Mouse (Mus musculus): Measurements from ENCODE around the gene Pard6a.

Gene Pard6a

DNA sequence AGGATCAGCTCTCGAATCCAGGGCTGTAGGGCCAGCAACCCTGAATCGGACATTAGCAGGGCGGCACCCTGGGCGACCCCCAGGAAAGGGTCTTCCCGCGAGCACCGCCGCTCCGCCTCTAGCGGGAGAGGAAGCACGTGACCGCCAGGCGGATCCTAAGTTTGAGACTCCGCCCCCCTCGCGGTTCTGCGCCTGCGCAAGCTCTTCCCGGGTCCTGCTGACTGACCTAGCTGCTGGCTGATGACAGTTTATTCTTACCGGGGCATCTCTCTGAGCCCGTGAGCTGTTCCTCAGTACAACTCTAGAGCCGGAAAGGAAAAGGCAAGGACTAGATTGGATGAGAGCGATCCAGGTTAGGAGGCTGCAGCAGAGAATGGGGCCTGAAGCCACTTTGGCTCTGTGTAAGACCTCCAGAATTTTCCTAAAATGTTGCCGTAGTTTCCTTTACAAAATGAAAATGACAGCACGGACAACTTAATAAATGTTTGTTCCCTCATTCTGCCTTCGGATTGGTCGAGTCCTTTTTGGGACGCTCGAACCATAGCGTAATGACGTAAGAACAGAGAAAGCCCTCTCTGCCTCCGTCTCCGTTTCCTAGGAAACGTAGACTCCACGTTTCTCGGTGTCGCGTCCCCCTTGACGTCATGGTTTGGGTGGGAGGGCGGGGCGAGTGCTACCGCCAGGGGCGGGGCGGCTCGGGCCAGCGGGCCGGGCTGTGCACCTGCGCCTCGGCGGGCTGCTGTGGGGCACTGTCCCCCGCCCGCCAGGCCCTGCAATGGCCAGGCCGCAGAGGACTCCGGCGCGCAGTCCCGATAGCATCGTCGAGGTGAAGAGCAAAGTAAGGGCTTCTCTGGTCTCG is at the start of gene Pard6a, which contains the start of gene Acd:
Pard6a (plus strand) TSS at position 183 of the 859 bp plus-strand sequence.
Acd (minus strand) TSS at position 137 of the 859 bp plus-strand sequence.
- DNase-seq, result peak; percentile 97

DNA sequence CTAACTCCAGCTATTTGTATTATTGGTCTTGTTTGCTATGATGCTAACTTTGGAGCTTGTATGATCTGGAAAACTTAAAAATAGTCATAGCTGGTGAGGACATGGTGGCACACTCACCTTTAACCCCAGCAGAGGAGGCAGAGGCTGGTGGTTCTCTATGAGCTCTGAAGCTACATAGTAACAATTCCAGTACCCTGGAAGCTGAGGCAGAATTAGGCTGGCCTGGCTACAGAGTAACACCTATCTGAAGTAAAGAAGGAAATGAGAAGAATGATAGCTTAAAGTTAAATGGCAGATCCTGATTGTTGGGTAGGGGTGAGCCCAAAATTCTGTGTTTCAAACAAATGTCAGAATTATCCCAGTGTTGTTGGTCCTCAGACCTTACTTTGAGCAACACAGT is 43.3 kb upstream of the Pard6a start:
- DNase-seq, result no peak

DNA sequence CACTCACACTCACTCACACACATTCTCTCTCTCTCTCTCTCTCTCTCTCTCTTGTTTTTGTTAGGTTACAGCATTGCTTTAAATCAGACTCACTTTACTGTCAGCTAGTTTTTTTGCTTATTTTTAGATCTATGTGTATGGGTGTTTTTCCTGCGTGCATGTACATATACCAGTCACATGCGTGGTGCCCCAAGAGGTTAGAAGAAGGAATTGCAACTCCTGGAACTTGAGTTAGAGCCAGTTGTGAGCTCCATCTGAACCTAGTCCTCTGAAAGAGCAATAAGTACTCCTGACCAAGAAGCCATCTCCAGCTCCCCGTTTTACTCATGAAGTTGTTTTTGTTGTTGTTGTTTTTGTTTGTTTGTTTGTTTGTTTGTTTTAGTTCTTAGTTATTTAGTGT is 39.8 kb upstream of the Pard6a start:
- DNase-seq, result no peak

DNA sequence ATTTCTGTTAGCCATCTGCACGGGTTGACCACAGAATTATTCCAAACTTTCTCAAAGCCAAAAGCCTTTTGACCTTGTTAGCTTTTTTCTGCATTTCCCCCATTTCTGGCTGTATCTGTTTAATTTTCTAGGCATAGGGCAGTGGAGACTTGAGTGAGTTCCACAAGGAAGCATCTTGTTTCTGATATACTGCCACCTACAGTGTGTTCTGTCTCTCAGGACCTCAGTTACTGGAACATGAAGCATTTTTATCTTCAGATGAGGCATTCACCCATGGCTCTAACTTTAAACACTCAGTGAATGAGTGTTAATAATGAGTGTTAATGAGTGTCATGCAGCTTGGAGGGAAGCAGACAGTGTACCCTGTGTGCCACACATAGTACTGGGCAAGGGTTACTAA is 23.1 kb upstream of the Pard6a start:
- no peak for DNase-seq

DNA sequence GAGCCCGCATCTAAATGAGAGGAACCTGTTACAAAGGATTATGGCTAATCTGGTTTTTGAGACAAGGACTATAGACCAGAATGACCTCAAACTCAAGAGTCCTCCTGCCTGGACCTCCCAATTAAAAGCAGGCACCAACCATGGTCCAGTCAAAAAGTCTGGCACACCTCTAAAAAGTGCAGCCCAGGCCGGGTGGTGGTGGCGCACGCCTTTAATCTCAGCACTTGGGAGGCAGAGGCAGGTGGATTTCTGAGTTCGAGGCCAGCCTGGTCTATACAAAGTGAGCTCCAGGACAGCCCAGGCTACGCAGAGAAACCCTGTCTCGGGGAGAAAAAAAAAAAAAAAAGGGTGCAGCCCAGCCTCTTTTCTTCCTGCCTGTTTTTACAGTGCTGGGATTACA is 15.6 kb upstream of the Pard6a start:
- no peak for DNase-seq

DNA sequence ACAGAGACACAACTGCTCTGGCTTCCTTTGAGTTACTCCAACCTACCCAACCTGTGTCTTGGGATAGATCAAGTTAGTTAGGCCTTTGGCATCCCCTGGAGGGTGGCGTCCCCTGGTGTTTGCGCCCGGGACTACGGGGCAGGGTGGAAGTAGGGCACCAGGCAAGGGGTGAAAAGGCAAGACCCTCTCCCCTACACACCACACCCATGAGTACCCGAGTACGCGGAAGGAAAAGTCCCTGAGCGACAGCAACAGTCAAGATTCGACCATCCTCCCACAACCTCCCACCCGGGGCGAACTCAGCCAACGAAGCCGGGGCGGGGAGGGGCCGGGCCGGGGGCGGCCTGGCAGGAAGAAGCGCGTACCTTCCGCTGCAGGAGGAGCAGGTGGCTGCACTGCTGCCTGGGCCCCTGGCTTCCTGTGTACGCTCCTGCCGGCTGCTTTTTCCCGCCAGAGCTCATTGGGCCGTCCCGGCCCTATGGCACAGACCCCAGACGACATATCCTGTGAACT is 15.1 kb upstream of the Pard6a start, which contains the start of gene Carmil2:
Carmil2 (plus strand) TSS at position 479 of the 513 bp plus-strand sequence.
- peak; percentile 52 for DNase-seq

DNA sequence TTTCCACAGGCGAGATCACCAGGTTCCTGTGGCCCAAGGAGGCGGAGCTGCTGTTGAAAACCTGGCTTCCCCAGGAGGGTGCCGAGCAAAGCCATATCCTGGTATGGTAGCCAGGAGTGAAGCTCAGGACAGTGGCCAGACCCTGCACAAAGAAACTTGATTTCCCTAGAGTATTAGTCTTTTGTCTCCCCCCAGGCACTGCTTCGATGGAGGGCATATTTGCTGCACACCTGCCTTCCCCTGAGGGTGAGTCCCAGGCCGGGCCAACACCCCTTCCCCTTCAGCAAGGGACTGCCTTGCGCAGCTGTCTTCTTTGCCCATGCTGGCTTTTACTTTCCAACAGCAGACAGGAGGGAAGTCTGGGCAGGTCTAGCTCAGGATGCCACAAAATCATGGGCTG is 14.4 kb upstream of the Pard6a start:
- DNase-seq, result no peak

DNA sequence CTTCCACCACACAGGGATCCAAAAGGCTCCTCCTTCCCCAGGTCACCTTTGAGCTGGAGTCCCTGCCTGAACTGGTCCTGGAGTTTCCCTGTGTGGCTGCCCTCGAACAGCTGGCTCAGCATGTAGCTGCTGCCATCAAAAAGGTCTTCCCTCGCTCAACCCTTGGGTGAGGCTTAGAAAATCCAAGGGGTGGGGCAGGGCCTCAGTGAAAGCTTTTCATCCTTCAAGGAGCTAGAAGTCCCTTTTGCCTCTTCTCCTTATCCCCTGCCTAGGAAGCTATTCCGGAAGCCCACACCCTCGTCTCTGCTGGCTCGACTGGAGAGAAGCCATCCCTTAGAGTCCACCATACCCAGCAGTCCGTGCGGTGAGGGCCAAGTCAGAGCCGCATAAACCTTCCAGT is 13.4 kb upstream of the Pard6a start:
- no peak for DNase-seq

DNA sequence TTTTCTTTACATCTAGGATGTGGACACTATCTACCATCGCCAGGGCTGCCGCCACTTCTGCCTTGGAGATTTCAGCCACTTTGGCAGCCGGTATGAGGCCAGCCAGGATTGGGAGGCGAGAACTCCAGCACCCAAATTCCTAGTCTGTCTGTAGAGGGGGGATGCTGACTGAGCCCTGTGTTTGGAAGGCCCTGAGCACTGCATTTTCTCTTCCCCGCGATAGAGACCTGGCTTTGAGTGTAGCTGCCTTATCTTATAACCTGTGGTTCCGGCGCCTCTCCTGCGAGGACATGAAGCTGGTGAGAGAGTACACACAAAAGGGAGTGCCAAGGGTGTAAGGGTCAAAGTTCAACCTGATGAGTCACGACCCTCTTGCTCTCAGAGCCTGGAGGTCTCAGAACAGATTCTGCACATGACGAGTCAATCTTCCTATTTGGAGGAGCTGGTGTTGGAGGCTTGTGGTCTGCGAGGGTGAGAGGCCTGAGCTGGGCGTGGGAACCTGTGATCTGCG is 12.7 kb upstream of the Pard6a start:
- DNase-seq, result no peak

DNA sequence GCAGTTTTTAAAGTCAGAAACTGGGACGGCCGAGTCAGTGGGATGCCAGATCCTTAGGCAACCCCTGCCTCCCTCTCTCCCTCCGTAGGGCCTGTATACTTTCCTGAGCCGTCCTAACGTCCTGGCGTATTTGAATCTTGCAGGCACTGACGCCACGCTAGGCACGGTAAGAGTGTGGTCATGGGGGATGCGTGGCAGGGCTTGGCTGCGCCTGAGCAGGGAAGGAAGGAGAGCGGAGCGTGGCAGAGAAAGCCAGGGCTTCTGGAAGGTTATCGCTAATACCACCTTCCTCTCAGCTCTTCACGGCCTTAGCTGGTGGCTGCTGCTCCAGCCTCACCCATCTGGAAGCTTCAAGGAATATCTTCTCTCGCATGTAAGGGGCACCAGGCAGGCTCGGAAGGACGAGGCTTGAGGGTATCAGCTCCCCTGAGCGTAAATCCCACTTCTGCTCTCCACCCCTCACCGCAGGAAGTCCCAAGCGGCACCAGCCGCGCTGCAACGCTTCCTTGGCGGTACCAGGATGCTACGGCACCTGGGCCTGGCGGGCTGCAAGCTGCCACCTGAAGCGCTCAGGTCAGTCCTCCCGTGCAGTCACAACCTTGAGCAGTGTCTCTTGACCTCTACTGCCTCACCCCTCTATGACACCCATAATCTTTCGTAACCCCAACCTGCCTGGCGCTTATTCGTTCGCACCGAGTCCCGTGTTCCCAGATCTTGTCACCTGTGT is 11.5 kb upstream of the Pard6a start:
- DNase-seq, result no peak

DNA sequence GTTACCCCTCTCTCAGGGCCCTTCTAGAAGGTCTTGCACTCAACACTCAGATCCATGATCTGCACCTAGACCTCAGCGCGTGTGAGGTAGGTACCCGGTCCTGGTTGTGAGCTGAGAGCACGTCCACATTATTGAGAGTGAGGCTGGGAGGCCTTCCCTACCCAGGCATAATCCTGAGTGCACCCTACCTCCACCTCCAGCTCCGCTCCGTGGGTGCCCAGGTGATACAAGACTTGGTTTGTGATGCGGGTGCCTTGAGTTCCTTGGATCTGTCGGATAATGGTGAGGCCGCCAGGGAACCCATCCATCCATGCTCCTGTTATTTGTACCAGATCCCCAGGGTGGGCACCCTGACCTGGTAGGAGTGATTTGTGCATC is 11.0 kb upstream of the Pard6a start:
- DNase-seq, result no peak

DNA sequence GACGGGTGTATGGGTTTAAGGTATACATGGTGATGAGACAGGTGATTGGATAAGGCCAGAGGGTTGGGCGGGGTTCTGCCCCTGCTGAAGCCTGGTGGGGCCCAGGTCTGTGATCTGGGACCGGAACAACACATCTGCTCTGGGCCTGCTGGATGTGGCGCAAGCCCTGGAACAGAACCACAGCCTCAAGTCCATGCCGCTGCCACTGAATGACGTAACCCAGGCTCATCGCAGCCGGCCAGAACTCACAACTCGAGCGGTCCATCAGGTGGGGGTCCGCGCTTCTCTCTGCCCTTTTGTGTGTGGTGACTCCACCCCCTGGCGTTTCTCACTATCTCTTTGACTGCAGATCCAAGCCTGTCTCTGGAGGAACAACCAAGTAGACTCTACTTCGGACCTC is 10.0 kb upstream of the Pard6a start:
- no peak for DNase-seq

DNA sequence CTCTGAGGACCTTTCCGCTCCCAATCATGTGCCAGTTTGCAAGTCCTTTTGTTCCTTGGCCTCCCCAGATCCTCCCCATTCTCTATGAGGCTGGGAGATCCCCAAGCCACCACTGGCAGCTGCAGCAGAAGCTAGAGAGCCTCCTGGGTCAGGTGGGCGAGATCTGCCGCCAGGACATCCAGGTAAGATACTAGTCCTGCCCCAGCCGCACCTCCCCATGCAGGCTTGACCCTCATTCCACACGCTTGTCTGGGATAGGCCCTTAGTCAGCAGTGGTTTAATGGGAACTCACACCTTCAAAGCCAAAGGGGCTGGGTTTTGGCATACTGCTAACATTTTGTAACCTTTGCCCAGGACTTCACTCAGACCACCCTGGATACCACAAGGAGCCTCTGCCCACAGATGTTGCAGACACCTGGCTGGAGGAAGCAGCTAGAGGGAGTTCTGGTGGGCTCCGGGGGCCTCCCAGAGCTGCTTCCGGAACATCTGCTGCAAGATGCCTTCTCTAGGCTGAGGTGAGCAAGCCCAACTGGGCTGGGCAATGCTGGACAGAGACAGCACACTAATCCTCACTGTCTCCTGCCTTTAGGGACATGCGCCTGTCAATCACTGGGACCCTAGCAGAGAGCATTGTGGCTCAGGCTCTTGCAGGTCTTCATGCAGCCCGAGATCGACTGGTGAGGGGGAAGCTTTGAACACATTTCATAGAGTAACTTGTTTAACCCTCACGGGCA is 8.3 kb upstream of the Pard6a start:
- no peak for DNase-seq

DNA sequence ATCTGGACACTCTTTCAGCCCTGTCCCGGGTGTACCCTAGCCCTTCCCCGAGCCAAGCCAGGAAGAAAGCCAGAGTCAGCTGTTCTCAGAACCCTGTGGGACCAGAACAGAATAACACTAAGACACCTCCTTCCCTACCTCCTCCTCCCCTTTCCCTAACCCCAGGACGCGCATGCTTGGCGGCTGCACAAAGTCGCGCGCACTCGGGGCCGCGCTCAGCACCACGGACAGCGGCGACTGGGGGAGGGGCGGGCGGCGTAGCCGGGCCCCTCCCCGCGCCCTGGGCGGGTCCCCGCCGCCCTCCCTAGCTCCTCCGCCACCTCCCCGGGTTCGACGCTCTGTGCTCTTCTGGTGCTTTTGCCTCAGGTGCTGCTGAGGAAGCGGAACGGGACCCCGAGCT is 7.3 kb upstream of the Pard6a start:
- DNase-seq, result peak; percentile 73

DNA sequence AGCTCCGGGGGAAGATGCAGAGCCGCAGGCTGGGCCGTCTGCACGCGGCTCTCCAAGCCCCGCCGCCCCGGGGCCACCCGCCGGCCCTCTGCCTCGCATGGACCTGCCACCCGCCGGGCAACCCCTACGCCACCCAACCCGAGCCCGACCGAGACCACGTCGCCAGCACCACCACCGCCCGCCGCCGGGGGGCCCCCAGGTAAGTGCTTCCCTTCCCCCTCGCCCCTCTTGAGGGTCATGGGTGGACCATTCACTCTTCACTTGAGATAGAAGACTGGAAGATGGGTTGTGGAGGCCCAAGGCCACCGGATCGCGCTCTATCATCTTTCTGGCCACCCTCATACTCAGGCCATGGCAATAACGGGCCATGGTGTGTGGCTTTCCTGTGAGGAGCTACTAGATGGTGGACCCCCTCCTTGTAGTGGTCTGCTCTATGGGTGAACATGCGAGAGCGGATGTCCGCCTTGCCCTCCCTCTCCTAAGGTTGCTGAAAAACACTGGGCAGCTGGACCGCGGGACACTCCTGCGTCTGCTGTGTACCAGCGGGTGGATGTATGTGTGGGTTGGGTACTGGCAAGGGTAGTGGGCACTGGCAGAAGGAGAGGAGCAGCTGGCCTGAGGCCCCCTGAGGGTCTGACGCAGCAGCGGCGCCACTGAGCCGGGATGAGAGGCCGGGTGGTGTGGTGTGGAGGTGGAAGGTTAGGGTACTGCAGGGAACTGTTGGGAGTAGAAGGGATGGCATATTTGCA is 6.7 kb upstream of the Pard6a start:
- no peak for DNase-seq

DNA sequence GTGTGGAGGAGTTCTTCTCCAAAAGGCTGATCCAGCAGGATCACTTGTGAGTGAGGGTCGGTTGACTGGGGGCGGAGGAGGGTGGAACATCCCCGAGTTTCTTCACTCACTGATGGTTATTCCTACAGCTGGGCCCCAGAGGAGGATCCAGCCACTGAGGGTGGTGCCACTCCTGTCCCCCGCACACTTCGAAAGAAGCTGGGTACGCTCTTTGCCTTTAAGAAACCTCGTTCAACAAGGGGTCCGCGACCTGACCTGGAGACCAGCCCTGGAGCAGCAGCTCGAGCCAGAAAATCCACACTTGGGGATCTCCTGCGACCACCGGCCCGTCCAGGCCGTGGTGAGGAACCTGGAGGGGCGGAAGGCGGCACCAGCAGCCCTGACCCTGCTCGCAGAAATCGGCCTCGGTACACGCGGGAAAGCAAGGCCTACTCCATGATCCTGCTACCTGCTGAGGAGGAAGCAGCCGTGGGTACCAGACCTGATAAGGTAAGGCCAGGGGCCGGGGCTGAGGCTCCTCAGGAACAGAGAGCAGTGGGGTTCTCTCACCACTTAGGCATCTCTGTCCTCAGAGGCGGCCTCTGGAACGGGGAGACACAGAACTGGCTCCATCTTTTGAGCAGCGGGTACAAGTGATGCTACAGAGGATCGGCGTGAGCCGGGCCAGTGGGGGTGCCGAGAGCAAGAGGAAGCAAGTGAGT is 5.7 kb upstream of the Pard6a start:
- no peak for DNase-seq

DNA sequence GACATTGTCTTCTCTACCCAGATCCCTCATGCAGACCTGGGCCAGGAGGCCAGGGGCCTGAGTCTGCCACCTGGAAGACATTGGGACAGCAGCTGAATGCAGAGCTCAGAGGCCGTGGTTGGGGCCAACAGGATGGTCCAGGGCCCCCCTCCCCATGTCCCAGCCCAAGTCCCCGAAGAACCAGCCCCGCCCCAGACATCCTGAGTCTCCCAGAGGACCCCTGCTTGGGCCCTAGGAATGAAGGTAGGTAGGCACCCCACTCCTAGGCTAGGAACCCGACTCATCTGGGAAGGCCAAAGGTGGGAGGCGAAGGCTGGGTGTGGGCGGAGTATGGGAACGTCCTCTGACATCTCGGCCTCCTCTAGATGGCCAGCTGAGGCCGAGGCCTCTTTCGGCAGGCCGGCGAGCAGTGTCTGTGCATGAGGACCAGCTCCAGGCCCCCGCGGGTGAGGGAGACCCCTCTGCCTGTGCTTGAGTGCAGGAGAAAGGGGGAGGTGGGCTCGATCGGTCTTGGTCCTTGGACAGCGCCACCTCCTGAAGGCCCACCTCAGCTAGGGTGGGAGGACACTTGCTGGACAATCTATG is 3.7 kb upstream of the Pard6a start:
- no peak for DNase-seq

DNA sequence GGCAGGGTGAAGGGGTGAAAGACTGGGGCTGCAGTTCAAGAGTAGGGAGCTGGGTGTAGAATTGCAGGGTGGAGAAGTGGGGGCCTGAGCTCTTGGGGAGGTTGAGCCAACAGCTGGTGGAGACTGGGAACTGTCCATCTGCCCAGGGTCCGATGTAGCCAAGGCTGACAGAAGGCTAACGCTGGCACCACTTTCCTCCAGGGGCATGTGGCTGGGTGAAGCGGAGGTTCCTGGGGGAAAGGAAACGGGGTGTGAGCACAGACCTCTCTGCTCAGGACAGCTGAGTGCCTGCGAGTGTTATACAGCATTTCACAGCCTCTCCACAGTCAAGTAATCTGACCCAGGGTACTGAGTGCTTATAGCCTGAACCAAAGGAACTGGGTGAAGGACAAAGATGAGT is 2.2 kb upstream of the Pard6a start:
- DNase-seq, result no peak

DNA sequence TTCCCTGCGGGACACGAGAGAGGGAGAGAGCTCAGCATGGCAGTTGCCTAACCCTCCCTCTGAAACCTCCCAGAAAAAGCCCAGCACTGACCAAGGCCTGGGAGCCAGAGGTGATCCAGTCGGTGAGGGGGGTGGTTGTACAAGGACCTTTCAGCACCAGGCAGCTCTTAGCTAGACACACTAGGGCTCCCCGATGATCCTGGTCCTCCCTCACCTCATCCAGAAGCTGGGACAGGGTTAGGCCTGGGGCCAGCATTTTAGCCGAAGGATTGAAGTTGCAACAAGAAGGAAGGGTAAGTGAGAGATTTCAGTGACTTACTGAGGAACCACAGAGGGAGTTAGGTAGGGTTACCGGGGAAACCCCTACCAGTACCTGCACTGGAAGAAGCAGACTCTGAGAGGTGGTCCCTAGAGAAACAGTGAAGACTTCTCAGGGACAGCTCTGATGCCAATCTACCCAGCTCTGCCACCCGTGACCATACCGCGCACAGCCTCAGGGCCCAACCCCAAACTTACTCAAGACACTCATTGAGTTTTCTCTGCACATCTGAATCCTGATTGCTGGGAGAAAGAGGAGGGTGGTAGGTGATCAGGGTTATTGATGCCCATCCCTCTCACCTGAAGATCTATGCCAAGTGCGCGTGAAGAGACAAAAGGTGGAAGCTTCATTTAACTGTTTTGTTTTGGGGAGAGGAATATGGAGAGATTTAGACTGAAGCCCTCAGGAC is 1.3 kb upstream of the Pard6a start:
- DNase-seq, result no peak

DNA sequence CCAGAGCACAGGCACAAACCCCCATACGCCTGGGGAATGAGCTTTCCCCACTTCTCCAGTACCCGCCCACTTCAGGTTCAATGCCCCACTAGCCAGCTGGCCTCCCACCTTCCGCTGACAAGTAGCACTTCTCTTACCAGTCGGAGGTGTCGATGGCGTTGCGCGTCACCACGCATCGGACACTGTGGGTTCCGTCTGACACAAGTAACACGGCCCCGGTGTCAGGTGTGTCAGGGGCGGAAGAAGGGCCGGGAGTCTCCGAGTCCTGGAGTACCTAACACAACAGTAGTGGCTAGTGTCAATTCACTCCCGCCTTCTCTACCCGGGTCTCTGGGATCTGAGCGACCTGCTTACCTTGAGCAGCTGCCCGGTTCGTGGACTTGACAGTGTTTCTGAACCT is 382 bp upstream of the Pard6a start:
- peak; percentile 67 for DNase-seq

DNA sequence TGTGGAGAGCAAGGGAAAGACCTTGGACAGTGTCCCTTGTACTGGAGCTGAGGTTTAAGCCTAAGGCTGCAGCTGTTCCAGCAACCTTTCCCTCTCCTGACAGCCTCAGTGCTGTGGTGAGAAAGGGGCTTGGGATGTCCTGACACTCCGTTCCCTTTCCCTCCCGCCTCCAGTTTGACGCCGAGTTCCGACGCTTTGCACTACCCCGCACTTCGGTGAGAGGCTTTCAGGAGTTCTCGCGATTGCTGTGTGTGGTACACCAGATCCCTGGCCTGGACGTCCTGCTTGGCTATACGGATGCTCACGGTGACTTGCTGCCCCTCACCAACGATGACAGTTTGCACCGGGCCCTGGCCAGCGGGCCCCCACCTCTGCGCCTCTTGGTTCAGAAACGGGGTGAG is 1.1 kb downstream of the Pard6a start:
- DNase-seq, result no peak
